Mouse (Mus musculus) layer of hippocampus, postnatal 25 days (tissue): ENCODE measurements around the gene Pla2g3. TPM values are rescaled to one million over a fixed set of nuclear protein-coding genes. Genes with fewer than 3 reads are reported as not detected.

Source experiments
- DNase-seq, 2 experiments: peaks; one replicate each; pipeline ENCODE4 v3.0.0; 2022; ENCODE audit warnings: mixed read lengths in 2 of 2, low spot score in 1 of 2; ENCODE audit errors: extremely low spot score in 1 of 2
- total RNA-seq, 2 experiments: library from RNA; stranded (reverse); gene quantifications; 2 replicates each; pipeline ENCODE4 v1.2.3; 2021

The Pla2g3 gene
- total RNA-seq, 2 experiments from 2014 or later = 1.9 to 2.1 TPM

DNA sequence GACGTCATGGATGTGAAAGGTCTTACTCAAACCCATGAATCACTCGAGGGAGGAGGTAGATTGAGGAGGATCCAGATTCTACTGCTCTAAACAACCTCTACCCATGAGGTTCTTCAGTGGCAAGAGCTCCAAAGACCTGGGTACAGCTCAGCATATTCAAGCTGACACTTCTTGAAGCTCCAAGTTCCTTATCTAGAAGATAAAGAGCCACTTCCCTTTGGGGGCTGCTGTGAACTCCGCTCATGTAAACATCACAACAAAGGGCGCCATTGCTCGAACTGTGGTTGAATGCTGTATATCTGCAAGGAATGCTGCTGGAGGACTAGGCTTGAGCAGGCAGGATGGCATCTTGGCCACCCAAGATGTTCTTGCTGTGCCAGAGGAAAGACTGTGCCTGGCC, 952 bp downstream of the Pla2g3 start:
- DNase-seq = no peak

DNA sequence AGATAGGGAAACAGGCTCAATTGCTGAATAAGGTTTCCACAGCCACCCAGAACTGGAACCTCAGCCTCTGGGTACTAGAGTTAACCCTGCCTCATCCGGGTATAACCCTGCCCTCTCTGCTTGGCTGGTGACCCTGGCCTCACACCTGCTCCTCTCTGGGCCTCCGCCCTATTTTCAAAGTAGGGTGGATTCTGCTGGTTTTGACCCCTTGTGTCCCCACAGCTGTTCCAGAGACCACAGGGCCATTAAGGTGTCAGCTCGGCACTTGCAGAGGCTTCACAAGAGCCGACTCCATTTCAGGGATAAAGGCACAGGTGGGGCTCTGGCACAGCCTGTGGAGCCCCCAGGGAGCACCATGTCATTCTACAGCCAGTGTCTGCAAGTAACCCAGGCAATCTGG, 4.7 kb downstream of the Pla2g3 start:
- DNase-seq = no peak

DNA sequence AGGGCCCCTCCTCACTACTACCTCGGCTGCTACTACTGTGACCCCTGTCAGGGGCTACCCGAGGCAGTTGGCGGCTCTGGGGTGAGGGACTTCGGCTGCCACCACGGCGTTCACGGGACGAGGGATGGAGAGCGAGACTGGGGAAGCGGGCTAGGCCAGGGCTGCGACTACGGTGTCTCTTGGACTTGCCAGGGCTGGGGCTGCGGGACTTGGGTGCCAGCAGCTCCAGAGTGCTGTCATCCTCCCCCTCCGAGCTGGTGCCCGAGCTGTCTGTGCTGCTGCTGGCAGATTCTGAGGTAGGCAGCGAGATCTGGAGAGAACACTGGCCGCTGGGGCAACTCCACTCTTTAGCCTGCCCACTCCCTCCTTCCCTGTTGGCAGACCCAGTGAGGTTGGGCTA, 6.8 kb downstream of the Pla2g3 start:
- no peak for DNase-seq

DNA sequence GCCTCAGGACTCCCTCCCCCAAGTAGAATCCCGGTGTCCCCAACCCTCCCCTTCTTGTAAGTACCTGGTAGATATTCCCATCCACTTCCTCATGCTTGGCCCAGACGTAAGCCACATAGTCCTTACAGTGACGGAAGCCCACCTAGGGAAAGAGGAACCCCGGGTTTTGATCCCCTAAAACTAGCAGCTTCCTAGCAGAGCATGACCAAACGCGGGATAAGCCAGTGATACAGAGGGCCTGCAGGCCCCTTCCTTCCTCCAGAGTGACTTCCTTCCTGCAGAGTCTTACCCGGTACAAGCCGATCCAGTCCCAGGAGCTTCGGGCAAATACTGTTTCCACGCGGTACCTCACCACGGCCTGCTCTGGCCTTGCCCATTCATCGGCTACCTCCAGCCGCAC, 7.4 kb downstream of the Pla2g3 start:
- no peak for DNase-seq

DNA sequence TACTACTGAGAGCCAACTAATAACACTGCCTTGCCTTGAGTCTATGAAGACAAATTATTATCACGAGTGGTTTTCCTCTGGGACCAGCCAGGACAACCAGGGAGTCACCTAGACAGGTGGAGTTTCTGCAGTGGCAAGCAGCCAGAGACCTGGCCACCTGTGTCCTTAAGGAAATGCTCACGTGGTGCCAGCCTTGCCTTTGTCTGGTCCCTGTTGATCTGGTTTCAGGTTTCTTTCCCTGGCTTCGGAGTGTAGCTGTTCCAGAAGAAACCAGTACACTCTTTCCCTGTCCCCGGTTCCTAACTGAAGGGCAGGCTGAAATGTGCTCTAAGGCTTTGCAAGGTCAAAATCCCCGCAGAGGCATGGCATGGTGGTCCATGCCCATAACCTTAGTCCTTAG, 8.7 kb downstream of the Pla2g3 start:
- no peak for DNase-seq

DNA sequence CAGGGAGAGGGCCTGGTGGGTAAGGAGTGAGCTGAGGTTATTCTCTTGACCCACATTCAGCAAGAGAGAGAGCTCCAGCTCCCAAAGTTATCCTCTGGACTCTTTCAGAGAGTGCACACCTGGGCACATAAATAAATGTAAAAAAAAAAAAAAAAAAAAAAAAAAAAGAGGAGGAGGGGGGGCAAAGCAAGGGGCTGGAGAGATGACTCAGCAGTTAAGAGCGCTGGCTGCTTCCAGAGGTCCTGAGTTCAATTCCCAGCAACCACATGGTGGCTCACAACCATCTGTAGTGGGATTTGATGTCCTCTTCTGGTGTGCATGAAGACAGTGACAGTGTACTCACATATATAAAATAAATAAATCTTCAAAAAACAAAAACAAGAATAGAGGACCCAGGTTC, 9.2 kb downstream of the Pla2g3 start:
- no peak for DNase-seq

DNA sequence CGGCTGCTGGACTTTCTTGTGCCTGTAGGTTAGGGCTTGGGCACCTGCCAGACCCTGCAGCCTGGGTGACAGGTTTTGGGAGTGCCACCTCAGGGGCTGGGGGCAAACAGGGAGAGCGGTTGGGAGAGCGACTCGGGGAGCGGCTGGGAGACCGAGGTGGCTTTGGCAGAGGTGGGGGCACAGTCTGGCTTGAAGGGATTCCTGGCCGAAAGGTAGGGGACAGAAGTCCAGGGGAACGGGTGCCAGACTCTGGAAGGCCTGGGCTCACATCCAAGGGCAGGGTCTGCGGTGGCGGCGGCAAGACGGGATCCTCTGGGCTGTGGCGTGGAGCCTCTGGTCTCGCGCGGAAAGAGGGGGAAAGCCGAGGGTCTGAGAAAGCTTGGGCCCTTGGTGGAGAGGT, 14.0 kb downstream of the Pla2g3 start:
- no peak for DNase-seq

DNA sequence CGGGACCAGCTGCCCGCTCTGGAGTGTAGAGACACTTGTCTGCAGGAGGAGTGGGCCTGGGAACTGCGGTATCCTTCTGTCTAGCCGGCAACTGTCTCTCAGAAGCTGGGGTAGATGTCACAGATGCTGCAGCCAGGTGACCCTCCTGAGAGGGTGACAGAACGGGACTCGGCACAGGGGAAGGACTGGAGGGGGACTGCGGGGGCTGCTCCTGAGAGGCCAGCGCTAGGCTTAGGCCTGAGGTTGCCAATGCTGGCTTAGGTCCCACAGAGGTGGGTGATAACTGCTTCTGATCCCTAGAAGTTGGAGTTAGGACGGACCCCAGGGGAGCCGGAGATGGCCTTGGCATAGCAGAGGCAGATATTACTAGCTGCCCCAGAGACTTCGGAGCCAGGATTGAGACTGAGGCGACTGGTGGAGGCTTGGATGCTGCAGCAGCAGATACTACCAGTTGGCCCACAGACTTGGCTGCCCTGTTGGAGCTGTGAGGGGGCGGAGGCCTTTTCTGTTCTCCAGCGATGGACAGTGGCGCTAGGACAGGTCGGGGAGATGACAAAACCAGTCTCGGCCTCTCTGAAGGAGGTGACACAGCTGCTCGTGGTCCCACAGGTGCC, 14.5 kb downstream of the Pla2g3 start:
- DNase-seq = no peak

DNA sequence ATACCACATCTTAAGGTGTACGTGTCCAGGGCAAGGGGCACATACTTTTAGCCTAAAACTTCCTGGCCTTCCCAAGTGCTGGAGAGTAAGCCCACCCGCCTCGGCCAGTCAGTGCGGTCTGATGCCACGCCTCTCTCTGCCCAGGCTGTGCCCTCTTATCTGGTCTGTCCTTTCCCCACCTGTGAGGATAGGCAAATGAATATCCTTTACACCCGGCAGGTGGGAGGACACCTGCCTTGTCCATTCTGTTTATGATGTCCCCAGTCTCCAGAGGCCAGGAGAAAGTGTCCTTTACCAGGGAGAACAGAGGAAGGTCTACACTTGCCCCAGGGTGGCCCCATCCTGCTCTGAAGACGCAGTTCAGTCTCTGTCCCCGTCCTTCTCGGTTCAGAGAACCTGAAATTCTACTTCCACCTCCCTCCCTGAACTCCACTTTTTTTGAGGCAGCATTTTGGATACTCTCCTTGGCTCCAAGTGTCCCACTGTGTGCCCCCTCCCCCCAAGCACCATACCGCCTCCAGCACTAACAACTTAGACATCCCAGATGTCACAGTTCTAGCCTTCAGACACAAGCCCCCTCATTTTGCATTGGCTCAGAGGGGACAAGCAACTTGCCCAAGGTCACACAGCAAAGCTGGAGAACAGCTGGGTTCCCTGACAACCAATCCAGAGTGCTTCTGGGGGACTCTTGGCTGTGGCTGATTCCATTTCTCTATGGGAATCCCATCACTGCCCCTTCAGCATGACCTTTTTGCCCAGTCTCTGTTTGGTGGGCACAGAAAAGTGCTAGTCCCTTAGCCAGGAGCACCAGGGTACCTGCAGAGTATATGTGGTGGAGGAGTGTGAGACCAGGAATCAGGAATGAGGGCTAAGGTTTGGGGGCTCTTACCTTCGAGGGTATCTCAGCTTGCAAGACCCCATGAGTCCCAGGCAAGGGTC, 15.9 kb downstream of the Pla2g3 start:
- DNase-seq = peak in 1 of 2 experiments; percentile 7

DNA sequence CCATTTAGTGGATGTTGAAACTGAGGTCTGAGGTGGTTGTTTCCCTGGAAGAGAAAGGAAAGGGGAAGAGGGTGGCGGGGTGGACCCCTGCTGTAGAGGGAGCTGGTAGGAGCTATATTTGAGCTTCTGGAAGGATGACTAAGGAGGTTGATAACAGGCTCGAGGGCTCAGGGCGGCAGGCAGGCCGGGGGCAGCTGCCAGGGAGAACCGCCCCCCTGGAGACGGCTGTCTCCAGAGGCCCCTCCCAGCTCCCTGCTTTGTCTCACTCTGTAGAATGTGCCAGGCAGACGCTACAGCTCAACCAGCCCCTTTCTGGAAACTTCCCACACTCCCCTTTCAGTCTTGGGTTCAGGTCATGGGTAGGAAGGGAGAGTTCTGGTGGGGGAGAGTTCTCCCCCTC, 20.1 kb downstream of the Pla2g3 start:
- DNase-seq = no peak

DNA sequence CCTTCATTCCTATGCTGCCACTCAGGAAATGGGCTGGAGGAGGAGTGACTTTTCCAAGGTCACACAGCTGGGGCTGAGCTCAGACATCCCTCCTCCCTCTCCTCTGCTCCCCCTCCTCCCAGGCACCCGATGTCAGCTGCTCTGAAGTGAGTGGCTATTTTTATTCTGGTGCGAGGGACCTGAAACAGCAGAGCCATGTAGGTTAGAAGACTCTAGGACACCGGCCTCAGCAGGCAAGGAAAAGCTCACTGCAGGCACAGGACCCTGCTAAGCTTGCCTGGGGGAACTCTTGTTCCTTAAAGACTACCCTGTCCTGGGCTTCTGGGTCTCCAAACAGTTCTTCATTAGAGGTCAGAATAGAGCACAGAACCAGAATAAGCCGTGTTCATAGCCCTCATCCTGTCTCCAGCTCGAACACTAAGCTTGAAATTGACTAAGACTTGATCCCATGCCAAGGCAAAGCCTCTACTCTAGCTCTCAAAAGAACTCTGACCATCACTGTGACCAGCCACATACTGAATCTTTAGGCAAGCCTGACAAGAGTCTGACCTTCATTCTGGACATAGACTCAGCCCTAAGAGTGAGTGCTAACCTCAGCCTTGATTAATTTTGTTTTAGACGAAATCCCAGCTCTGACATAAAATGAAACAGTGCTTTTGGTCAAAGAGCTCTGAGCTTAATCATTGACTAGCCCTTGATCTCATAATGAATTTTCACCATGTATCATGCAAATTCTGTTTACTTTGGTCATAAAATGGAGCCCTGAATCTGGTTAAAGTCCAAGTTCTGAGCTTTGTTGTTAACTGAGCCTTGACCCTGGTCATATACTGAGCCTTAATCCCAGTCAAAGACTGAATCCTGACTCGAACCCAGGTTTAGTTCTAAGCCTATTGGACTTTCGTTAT, 21.3 kb downstream of the Pla2g3 start:
- no peak for DNase-seq

DNA sequence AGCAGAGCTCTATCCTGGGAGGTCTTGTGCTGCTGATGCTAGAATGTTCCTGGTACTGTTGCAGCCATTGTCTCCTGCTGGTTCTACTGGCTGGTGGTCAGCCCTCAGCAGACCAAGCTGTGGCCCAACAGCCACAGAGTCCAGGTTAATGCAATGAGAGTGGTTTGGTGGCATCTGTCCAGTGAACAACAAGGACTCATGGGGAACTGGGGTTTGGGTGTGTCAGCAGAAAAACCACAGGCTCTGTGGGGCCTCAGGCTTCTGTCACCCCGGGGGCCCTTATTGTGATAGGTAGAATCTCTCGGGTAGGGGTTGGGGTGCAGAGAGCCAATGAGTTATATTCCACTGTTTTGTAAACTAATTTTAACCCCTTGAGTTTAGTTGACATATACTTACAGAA, 22.2 kb downstream of the Pla2g3 start:
- DNase-seq = no peak

DNA sequence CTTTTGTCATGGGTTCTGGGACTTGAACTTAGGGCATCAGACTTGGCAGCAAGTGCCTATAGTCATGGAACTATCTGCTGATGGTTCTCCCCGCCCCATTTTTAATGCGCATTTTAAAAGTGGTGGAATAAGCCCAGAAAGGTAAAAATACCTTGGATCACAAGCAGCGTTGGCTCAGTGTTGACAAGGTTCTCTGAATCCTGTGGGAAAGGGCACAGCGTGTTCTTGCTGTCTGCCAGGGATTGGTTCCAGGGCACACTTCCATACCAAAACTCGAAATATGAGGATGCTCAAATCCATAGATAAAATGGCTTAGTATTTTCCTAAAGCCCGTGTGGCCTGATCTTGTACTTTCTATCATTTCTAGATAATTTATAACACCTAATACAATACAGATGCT, 25.2 kb downstream of the Pla2g3 start:
- DNase-seq = no peak

DNA sequence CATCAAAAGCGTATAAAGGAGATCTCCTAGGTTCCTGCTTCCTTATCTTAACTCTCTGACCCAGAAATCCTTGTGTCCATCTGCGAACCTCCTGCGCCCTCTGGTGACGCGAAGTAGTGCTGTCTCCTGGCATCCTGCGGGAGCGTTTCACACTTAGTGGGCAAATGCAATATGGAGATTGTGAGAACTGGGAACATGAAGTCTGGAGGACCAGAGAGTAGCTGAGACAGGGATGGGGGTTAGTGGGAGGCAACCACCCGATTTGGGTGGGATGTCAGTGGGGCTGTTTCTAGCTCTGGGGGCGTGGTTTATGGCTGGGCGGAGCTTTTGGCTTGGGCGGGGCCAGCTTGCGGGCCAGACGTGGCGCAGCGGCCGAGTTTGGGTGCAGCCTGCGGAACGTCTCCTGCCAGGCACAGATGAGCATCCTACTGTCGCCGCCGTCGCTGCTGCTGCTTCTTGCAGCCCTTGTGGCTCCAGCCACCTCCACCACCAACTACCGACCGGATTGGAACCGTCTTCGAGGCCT, 26.5 kb downstream of the Pla2g3 start, which contains the start of gene Selenom:
Selenom (plus strand) TSS at position 156 of the 526 bp plus-strand sequence.
- DNase-seq = peak; percentile 83 to 90

DNA sequence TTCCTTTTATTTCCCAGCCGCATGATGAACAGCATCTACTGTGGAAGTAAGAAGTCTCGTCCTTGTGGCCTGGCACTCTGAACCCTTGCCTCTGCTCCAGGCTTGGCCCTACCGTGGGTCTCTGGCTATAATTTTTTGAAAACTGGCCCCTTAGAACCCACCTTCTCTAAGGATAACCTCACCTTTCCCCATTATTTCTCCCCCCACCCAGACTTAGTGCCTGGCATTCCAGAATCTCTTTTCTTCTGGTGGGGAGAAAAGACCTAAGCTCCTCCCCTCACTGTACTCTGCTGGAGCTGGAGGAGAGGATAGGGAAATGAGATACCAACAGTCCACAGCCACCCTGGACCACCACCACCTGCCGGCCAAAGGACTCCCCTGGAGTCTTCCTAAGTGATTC, 27.1 kb downstream of the Pla2g3 start:
- no peak for DNase-seq

DNA sequence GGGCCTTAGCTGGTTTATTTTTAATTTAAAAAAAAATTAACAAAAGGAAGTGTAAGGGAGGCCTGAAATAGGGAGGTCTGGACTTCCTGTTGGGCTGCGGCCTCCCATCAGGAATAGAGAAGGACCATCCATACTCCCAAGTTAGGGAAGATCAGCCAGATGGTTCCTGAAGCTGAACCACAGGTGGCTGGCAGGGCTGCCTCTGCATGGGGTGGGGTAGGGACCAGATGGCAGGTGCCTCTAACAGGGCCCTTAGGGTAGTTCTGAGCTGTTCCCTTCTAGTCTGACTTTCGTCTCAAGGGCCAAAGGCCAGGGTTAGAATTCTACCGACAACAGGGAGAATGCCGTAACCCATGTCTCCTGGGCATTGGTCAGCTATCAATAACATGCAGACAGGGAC, 27.6 kb downstream of the Pla2g3 start:
- no peak for DNase-seq

DNA sequence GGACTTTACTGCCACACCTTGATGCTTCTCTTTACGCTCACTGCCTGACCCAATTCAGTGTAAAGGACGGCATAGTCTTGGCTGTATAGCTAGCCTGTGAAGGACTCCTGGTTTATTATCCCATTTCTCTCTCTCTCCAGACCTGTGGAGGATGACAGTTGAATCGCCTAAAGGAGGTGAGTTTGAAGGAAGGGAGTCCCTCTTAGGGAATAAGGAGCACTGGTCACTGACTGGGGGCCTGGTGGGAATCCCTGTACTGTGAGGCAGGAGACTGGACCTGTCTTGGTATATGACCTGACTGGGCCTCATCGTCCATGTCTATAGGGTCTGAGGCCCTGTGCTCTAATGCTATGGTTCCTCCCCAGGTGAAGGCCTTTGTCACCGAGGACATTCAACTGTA, 28.0 kb downstream of the Pla2g3 start:
- DNase-seq = no peak

DNA sequence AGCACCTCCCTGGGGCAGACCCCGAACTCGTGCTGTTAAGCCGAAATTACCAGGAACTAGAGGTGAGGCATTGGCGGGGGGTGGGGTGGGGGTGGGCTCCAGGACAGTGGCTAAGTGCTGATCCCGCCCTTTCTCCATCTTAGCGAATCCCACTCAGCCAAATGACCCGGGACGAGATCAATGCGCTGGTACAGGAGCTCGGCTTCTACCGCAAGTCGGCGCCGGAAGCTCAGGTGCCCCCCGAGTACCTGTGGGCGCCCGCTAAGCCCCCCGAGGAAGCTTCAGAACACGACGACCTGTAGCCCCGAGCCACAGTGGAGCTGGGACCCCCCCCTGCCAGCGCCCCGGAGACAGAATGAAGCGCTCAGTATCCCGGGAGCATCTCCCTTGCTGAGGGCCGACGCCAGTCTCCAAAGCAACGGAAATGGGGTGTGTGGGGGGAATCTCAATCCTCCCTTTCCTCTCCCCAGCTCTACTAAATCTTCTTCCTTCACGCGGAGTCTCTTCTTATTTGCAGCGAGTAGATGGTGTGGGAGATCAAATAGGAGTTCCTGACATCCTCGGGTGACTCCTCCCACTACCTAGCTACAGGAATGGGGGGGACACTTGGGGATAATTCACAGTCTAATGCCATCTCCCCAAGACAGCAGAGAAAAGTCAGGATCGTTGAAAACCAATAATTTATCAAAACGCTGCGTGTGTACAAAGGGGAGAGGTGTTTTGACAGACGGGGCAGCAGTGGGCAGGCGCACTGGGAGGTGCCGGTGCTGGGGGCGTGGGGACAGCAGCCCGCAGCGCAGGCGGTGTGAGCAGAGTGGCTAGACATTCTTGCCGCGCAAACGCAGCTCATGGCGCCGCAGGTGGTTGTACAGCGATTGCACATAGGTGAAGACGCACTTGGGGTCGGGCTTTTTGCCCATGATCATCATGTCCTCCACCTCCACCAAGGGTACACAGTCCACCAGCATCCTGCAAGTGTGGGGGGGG, 29.1 kb downstream of the Pla2g3 start:
- DNase-seq = no peak
